Mouse (Mus musculus) liver, embryonic 15.5 days (tissue): ENCODE measurements around the gene Ndufb7. TPM values are rescaled to one million over a fixed set of nuclear protein-coding genes. Genes with fewer than 3 reads are reported as not detected.
A peak's percentile ranks its signal among the peaks of the same experiment; 100 is the strongest.
"Not testable (repeated sequence)": the region's sequence is repeated elsewhere in the genome, so short reads cannot be mapped to it uniquely, and the experiment has no call there.

Experiments
- ATAC-seq: fragments of 200-750 bp; cut with Nextera tagmentation; 2 replicates; pipeline ENCODE4 v1.8.0; 2017; ENCODE audit warnings: moderate number of reproducible peaks, mild to moderate bottlenecking, moderate library complexity; ENCODE audit not compliant: insufficient read depth
- H3K27ac ChIP-seq: fragments of 300-500 bp; sonication (generic); replicated peaks from 2 replicates; pipeline ENCODE4 v1.5.1; 2015; ENCODE audit warnings: mild to moderate bottlenecking, inconsistent platforms
- H3K27me3 ChIP-seq: fragments of 300-500 bp; sonication (generic); 2 replicates; pipeline ENCODE4 v1.6.1; 2015; ENCODE audit warnings: mild to moderate bottlenecking, inconsistent platforms
- H3K36me3 ChIP-seq: fragments of 300-500 bp; sonication (generic); replicated peaks from 2 replicates; pipeline ENCODE4 v1.6.1; 2015; ENCODE audit warnings: moderate library complexity, mild to moderate bottlenecking, inconsistent platforms
- H3K4me1 ChIP-seq: fragments of 300-500 bp; sonication (generic); replicated peaks from 2 replicates; pipeline ENCODE4 v1.6.1; 2015; ENCODE audit warnings: inconsistent platforms
- H3K4me2 ChIP-seq: fragments of 300-500 bp; sonication (generic); 2 replicates; pipeline ENCODE4 v1.6.1; 2015; ENCODE audit warnings: moderate library complexity, mild to moderate bottlenecking, inconsistent platforms
- H3K4me3 ChIP-seq: fragments of 300-500 bp; sonication (generic); replicated peaks from 2 replicates; pipeline ENCODE4 v1.5.1; 2015; ENCODE audit warnings: mild to moderate bottlenecking, inconsistent platforms
- H3K9ac ChIP-seq: fragments of 300-500 bp; sonication (generic); 2 replicates; pipeline ENCODE4 v1.6.1; 2015; ENCODE audit warnings: moderate library complexity, mild to moderate bottlenecking, inconsistent platforms
- H3K9me3 ChIP-seq: fragments of 300-500 bp; sonication (generic); replicated peaks from 2 replicates; pipeline ENCODE4 v1.6.1; 2016; ENCODE audit warnings: inconsistent platforms
- WGBS: fragments of 180-500 bp; shearing (Covaris S2); methylation state at CpG from one replicate; pipeline ENCODE4 v1.1.7; 2015; ENCODE audit warnings: mixed read lengths; ENCODE audit not compliant: insufficient replicate concordance; 5-methylcytosine and 5-hydroxymethylcytosine counted together
- polyA plus RNA-seq: library from polyadenylated mRNA; unstranded; fragments of >200 nt; fragmentation: Nextera tagmentation; extraction: Ambion mirVana; gene quantifications from 2 replicates; pipeline ENCODE4 v1.2.1, GENCODE M21; 2015

Gene Ndufb7
- polyA plus RNA-seq, 1 experiment from 2014 or later, result 237 TPM

DNA sequence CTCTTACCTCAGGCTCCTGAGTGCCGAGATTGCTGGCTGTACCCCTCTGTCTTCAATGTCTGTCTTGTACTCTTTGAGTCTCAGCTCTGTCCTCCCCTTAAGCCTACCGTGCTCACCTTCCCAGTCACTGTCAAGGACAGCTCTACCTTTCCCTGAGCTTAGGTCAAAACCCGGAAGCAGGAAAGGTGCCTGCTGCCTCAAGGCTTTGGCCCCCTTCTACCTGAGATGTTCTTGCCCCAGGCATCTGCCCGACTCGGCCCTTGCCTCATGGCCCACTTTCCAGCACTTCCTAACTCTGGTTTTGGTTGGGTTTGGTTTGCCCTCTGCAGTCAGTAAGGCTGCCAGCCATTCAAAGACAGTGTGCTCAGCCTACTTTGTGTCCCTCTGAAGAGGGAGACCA lies 2.3 kb downstream of the Ndufb7 start:
- H3K9ac ChIP-seq, result no peak overlapping the region
- ATAC-seq, result no peak
- 0 out of 2 replicates have a peak overlapping the region, but pooled peaks have one; percentile 84 for H3K4me2 ChIP-seq
- H3K4me3 ChIP-seq, result peak overlapping the region; percentile 91; the same call in 1 of the 2 replicates
- no peaks in the 10 kb centered on the region for H3K27me3 ChIP-seq
- no peak overlapping the region for H3K27ac ChIP-seq
- H3K4me1 ChIP-seq, result peaks cover 61% of the 10 kb centered on the region
- WGBS, result 60% methylated on average over 5 of the region's 5 CpGs
- H3K9me3 ChIP-seq, result no peaks in the 10 kb centered on the region
- peaks cover 44% of the 10 kb centered on the region for H3K36me3 ChIP-seq

DNA sequence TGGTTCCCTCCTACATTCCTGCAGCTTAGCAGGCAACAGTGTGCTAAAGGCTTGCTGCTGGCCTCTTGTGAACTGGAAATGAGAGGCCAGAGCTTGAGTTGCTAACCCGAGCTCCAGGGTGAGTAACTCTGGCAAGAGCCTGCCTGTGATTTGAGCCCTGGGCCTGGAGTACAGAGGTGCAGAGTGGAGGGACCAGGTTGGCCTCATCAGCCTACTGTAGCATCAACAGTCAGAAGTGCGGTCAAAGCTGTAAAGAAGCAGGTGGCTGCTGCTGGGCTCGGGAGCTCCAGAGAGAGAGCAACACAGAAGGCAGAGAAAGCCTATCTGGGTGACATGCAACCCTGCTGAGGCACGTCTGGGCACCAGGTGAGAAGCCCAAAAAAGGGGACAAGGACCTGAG lies 2.7 kb downstream of the Ndufb7 start:
- H3K9ac ChIP-seq, result no peak overlapping the region
- WGBS, result 64% methylated on average over 4 of the region's 4 CpGs
- ATAC-seq, result no peak
- H3K4me3 ChIP-seq, result no peak overlapping the region
- no peaks in the 10 kb centered on the region for H3K27me3 ChIP-seq
- H3K36me3 ChIP-seq, result peaks cover 46% of the 10 kb centered on the region
- H3K4me2 ChIP-seq, result no peak overlapping the region
- H3K9me3 ChIP-seq, result no peaks in the 10 kb centered on the region
- no peak overlapping the region for H3K27ac ChIP-seq
- H3K4me1 ChIP-seq, result peaks cover 61% of the 10 kb centered on the region

DNA sequence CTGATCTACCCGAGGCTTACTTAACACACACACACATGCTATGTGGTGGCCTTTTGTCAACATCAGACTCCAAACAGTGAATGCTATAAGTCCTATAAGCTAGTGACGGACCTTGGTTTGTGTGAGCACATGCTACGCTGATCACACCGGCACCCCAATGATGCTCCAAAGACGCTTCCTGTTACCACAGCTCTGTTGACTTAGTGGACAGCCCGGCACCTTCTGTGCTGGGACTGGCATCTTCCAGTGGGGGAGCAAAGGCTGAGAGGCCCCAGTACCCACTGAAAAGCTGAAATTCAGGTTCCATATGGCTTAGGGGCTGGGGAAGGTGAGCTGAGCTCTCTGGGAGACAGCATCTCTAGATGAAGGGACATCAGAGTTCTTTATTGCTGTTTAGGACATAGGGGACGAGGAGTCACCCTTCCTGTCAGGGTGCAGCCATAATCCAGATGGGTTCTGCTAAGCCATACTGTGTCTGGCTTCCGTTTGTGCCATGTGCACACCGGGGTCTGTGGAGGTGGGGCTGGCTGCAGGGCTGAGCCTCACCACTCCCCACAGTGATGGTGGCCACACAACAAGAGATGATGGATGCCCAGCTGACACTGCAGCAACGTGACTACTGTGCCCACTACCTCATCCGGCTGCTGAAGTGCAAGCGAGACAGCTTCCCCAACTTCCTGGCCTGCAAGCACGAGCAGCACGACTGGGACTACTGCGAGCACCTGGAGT lies 4.0 kb downstream of the Ndufb7 start:
- ATAC-seq, result no peak
- no peaks in the 10 kb centered on the region for H3K9me3 ChIP-seq
- H3K4me2 ChIP-seq, result no peak overlapping the region
- H3K36me3 ChIP-seq, result peaks cover 53% of the 10 kb centered on the region
- WGBS, result 70% methylated on average over 15 of the region's 15 CpGs
- no peak overlapping the region for H3K9ac ChIP-seq
- no peak overlapping the region for H3K4me3 ChIP-seq
- H3K27ac ChIP-seq, result no peak overlapping the region
- H3K27me3 ChIP-seq, result no peaks in the 10 kb centered on the region
- peaks cover 57% of the 10 kb centered on the region for H3K4me1 ChIP-seq

DNA sequence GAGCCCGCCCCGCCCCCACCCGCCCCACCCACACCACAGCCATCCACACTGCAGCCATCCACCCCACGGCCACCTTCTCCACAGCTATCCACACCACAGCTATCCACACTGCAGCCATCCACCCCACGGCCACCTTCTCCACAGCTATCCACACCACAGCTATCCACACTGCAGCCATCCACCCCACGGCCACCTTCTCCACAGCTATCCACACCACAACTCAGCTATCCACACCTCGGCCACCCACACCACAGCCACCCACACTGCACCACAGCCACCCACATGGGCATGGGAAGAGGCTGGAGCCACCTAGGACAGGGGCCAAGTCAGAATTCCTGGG lies 4.5 kb downstream of the Ndufb7 start:
- not testable (repeated sequence) for H3K9me3 ChIP-seq, H3K9ac ChIP-seq, H3K27me3 ChIP-seq, H3K4me2 ChIP-seq, H3K4me3 ChIP-seq, ATAC-seq, H3K27ac ChIP-seq
- 79% methylated on average over 7 of the region's 7 CpGs for WGBS
- Histone ChIP-seq H3K4me1 (peaks cover 54% of the 10 kb centered on the region), H3K36me3 (peaks cover 53% of the 10 kb centered on the region)

DNA sequence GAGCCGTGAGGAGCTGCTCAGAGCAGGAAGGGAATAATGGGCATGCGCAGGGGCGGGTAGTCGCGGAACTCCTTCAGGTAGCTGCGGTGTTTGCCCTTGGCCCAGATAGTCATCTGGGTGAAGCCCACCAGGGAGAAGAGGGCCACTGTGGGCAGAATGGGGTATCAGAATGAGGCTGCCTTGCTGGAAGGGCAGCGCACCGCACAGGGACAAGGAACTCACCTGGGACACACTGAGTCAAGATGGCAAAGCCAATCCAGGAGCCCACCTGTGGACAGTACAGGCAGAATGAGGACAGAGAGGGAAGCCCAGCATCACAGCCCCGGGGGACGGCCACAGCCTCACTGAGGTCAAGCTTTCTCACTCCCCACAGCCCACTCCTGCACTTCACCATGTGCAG lies 5.3 kb downstream of the Ndufb7 start:
- Histone ChIP-seq H3K4me3 (no peak overlapping the region), H3K9me3 (no peaks in the 10 kb centered on the region), H3K36me3 (peaks cover 53% of the 10 kb centered on the region), H3K9ac (no peak overlapping the region), H3K4me1 (peaks cover 56% of the 10 kb centered on the region), H3K27ac (no peak overlapping the region), H3K4me2 (no peak overlapping the region), H3K27me3 (no peaks in the 10 kb centered on the region)
- ATAC-seq, result no peak
- 89% methylated on average over 10 of the region's 10 CpGs for WGBS

DNA sequence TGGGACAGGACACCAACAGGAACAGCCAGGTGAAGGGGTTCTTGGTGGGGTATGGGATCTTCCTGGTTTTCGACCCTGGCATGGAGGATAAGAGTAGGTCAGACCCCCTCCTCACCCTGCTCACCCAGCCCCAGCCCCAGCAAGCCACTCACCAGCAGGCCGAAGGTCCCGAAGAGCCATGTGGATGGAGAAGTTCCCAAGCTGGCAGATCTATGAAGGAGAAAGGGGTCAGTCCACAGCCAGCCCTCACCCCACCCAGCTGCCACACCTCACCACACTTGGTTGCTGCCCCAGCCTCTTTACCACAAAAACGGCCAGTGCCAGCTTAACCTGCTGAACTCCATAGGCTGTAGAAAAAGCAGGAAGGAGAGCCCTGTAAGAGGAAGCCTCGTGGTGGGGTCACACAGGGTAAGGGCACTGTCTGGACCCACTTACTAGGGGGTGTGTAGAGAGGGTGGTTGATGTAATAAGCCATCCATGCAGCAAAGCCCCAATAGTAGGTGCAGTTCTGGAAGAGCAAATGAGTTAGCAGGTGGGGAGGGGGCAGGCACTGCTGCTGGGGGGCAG lies 5.9 kb downstream of the Ndufb7 start:
- Histone ChIP-seq H3K4me1 (peaks cover 56% of the 10 kb centered on the region), H3K9me3 (no peaks in the 10 kb centered on the region), H3K36me3 (peaks cover 53% of the 10 kb centered on the region), H3K27ac (no peak overlapping the region), H3K9ac (no peak overlapping the region), H3K27me3 (no peaks in the 10 kb centered on the region), H3K4me2 (no peak overlapping the region; the same call in 1 of the 2 replicates), H3K4me3 (peak overlapping the region; percentile 12; the same call in 1 of the 2 replicates)
- whole genome bisulfite sequencing, result 57% methylated on average over 5 of the region's 5 CpGs
- no peak for ATAC-seq

DNA sequence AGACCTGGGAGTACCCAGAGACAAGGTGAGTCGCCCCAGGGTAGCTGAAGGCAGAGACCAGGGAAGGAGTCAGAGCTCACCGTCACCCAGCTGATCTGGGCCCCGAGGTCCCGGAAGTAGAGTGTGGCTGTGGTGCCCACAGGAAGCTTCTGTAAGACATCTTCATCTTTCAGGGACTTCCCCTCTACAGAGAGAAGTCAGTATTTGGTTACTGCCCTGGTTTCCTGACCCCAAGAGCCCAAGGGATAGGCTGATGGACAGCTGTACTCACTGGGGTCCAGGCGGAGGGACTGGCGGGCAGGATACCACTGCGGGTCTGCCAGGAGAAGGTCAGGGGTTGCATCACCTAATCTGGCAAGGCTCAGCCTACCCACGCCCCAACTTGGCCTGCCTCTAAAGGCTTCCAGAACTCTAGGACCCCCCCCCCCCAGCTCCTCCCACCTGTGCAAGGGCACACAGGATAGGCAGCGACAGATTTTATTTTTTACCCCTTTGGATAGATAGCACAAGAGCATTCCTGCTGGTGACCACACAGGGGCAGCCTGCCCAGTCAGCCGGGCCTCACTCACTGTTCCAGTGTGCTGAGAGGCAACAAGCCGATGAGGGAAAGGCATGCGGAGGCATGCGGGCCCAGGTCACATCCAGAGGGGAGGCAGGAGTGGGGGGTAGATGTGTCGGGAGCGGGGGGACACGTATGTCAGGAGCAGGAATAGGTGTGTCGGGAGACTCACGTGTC lies 6.8 kb downstream of the Ndufb7 start:
- 55% methylated on average over 18 of the region's 18 CpGs for WGBS

DNA sequence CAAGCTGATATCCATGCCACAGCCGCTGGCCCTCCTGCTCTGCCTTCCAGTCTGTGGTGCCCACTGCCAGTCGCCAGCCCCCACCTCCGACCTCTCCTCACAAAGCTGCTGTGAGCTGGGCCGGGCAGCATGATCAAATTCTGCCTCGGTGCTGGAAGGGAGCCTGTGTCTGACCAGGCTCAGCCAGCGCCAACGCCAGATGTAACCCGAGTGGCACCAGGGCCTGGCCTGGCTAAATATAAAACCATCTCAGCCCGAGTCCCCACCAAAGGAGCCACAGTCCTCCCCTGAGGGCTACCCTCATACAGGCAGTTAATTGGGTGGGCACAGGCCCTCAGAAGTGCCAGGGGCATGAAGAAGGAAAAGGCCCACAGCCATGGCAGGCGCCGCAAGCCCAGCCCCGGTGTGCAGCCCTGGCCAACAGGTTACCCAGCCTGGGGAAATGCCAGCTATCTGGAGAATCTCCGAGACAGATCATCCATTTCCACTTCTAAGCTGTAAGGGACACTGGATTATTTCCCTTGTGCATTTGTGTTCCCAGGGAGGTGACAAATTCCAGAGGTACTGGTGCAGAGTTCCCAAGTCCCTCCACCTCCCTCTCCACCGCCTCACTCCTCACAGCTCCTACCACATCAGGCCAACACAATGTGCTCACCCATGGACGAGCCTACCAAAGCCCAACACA lies 8.3 kb downstream of the Ndufb7 start:
- Histone ChIP-seq H3K4me1 (peaks cover 56% of the 10 kb centered on the region), H3K4me3 (no peak overlapping the region), H3K27me3 (no peaks in the 10 kb centered on the region), H3K27ac (no peak overlapping the region), H3K9me3 (no peaks in the 10 kb centered on the region), H3K4me2 (no peak overlapping the region), H3K9ac (no peak overlapping the region), H3K36me3 (peaks cover 48% of the 10 kb centered on the region)
- ATAC-seq, result no peak
- WGBS, result 77% methylated on average over 15 of the region's 15 CpGs

More for the DNA sequence above, 6.8 kb downstream of the Ndufb7 start:
- Histone ChIP-seq H3K4me3 (peak overlapping the region; percentile 12; the same call in 1 of the 2 replicates), H3K27me3 (no peaks in the 10 kb centered on the region), H3K4me2 (no peak overlapping the region), H3K4me1 (peaks cover 54% of the 10 kb centered on the region), H3K27ac (peak overlapping the region; percentile 33; the same call in 1 of the 2 replicates), H3K9ac (no peak overlapping the region), H3K9me3 (no peaks in the 10 kb centered on the region), H3K36me3 (peaks cover 53% of the 10 kb centered on the region)
- ATAC-seq, result peak; percentile 22; the same call in 1 of the 2 replicates

DNA sequence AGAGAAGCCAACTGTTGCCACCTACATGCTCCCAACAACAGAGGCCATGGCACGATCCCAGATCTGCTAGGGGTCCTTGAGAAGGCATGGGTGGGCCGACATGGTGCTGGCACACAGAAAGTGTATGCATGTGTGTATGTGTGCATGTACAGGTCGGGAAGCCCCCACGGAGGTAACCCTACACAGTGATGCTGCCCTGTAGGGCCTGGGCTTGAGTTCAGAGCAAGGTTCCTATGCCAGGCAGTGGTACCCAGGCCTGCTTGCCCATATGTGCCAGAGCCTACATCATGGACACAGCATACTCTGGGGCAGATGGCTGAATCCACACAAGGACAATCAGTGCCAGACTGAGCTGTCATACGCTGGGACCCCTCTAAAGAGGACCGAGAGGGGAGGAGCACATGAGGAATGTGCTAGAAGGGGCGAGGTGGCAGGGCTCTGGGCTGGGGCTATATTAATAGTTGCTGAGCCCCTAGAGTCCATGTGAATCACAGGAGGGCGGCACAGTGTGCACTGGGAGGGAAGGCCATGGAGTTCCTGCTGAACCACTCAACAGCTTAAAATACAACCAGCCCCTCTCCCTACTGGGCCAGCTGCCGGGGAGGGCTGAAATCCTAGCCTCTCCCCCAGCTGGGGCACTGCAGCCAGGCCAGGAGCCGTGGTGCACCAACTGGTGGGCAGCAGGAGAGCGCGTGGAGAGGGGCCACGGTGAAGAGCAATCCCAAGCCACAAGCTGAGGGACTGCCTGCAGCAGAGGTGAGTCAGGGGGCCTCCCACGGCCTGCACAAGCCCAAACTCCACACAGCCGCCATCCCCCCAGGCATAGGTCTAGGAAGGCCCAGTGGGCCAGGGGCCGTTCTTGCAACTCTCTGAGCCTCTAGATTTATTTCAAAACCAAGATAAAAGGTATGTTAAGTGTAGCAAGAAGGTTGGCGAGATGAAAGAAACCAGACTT lies 9.4 kb downstream of the Ndufb7 start:
- H3K27ac ChIP-seq, result no peak overlapping the region
- H3K36me3 ChIP-seq, result peaks cover 37% of the 10 kb centered on the region
- peaks cover 49% of the 10 kb centered on the region for H3K4me1 ChIP-seq
- no peak for ATAC-seq
- no peak overlapping the region for H3K9ac ChIP-seq
- H3K27me3 ChIP-seq, result no peaks in the 10 kb centered on the region
- H3K4me3 ChIP-seq, result no peak overlapping the region
- WGBS, result 77% methylated on average over 17 of the region's 17 CpGs
- H3K9me3 ChIP-seq, result no peaks in the 10 kb centered on the region
- no peak overlapping the region for H3K4me2 ChIP-seq

DNA sequence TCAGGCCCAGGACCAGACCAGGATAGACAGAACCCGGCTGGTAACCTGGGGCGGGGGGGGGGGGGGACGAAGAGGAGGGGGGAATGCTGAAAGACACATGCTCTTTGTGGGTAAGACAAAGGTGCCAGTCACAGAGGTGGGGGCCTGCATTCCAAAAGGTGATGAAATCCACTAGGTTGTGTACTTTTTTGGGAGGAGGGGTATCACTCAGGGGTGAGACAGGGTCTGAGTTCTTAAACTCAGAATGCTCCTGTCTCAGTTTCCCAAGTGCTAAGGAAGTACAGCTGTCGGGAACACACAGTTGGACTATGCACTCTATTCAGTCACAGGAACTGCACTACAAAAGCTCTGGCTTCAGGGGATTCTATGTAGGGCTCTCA lies 10.0 kb downstream of the Ndufb7 start:
- H3K4me1 ChIP-seq, result peaks cover 54% of the 10 kb centered on the region
- no peak overlapping the region for H3K27ac ChIP-seq
- H3K4me3 ChIP-seq, result no peak overlapping the region
- 44% methylated on average over 4 of the region's 4 CpGs for WGBS
- H3K27me3 ChIP-seq, result no peaks in the 10 kb centered on the region
- H3K4me2 ChIP-seq, result no peak overlapping the region
- H3K9ac ChIP-seq, result no peak overlapping the region
- H3K36me3 ChIP-seq, result peaks cover 31% of the 10 kb centered on the region
- no peaks in the 10 kb centered on the region for H3K9me3 ChIP-seq
- ATAC-seq, result no peak
